Mouse (Mus musculus) testis, adult 2 months (tissue): ENCODE results near the gene Synj1.

Source experiments
- CTCF ChIP-seq: fragments of 200-500 bp; IDR thresholded peaks from 2 replicates; pipeline ENCODE4 v1.5.1; 2012; ENCODE audit warnings: low read depth, mild to moderate bottlenecking, inconsistent platforms, low read length, moderate library complexity; ENCODE audit not compliant: control insufficient read depth, insufficient read depth, insufficient replicate concordance
- POLR2A ChIP-seq: fragments of 200-500 bp; IDR thresholded peaks from 2 replicates; pipeline ENCODE4 v1.6.1; 2012; ENCODE audit warnings: low read depth, mild to moderate bottlenecking, inconsistent platforms, low read length, moderate library complexity; ENCODE audit not compliant: control insufficient read depth

- TF ChIP-seq POLR2A: peak; percentile 96
- no peak for TF ChIP-seq CTCF
These were observed at the start of gene Synj1 for GRCm38 (mm10) chr16:91011021-91011683.
